Mouse (Mus musculus) liver, embryonic 14.5 days (tissue): Measurements from ENCODE around the gene Smcp.

ENCODE experiments used
- CTCF ChIP-seq: IDR thresholded peaks from 2 replicates; pipeline ENCODE4 v1.5.1; 2016; ENCODE audit warnings: antibody characterized with exemption, low read depth, control low read depth
- EP300 ChIP-seq: IDR thresholded peaks from 2 replicates; pipeline ENCODE4 v1.6.1; 2016; ENCODE audit warnings: antibody characterized with exemption, low read depth

GRCm38 (mm10) chr3:92600456-92600855, 11.7 kb upstream of the Smcp start:
- TF ChIP-seq CTCF (peak; percentile 10; the same call in 1 of the 2 replicates), EP300 (no peak)
